Mouse (Mus musculus) spleen, adult 2 months (tissue): Measurements from ENCODE around the gene Ctc1.

Experiments
- CTCF ChIP-seq: fragments of 200-500 bp; IDR thresholded peaks from 2 replicates; pipeline ENCODE4 v1.5.1; 2011; ENCODE audit warnings: mild to moderate bottlenecking, inconsistent platforms; ENCODE audit not compliant: insufficient read depth, insufficient read length, insufficient replicate concordance; ENCODE audit errors: extremely low read depth
- POLR2A ChIP-seq: fragments of 200-500 bp; IDR thresholded peaks from 2 replicates; pipeline ENCODE4 v1.6.1; 2011; ENCODE audit warnings: low read depth, low read length, inconsistent platforms

DNA sequence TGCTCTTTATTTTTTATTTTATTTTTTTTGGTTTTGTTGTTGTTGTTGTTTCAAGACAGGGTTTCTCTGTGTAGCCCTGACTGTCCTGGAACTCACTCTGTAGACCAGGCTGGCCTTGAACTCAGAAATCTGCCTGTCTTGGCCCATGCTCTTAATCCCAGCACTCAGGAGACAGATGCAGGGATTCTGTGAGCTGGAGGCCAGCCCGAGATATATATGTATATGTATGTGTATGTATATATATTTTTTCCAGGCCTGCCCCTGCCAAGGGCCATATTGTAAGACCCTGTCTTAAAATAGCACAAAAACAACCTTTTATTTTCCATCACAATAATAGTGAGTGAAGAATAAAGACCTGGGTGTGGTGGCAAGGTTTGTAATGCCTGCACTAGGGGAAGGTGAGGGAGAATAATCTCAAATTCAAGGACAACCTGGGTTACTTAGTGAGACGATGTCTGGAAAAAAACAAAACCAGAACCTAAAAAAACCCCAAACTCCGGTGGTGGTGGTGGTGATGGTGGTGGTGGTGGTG is 49.7 kb downstream of the Ctc1 start:
- TF ChIP-seq POLR2A (no peak), CTCF (no peak)
